Mouse (Mus musculus): ENCODE results near the gene Car9. TPM values are rescaled to one million over a fixed set of nuclear protein-coding genes. Genes with fewer than 3 reads are reported as not detected.
"Not testable (repeated sequence)": the region's sequence is repeated elsewhere in the genome, so short reads cannot be mapped to it uniquely, and the experiment has no call there.

Car9 gene
- polyA plus RNA-seq, 1 experiment from 2014 or later, result 0.16 TPM

- WGBS, result 87% methylated on average over 9 of the region's 9 CpGs
- Histone ChIP-seq H3K4me3 (replicated peaks; ENCODE audit: low read length) (no peak overlapping the region), H3K4me1 (replicated peaks; ENCODE audit: control insufficient read depth, insufficient read depth, low read length) (no peaks in the 10 kb centered on the region), H3K4me2 (ENCODE audit: low read length) (no peak overlapping the region), H3K9ac (replicated peaks; ENCODE audit: low read depth, low read length) (no peak overlapping the region), H3K36me3 (ENCODE audit: control insufficient read depth, insufficient read depth) (peaks cover 40% of the 10 kb centered on the region), H3K27me3 (replicated peaks; ENCODE audit: control insufficient read depth, insufficient read depth, low read length) (no peaks in the 10 kb centered on the region), H3K9me3 (ENCODE audit: control insufficient read depth, low read length) (no peaks in the 10 kb centered on the region), H3K27ac (ENCODE audit: low read length) (no peak overlapping the region)
- no peak for ATAC-seq
Measured at GRCm38 (mm10) chr4:43533270-43533669, 26.5 kb downstream of the Car9 start.

GRCm38 (mm10) chr4:43535628-43536027 lies 28.9 kb downstream of the Car9 start:
- no peaks in the 10 kb centered on the region for H3K27me3 ChIP-seq (replicated peaks; ENCODE audit: control insufficient read depth, insufficient read depth, low read length)
- no peak overlapping the region for H3K4me3 ChIP-seq (replicated peaks; ENCODE audit: low read length)
- no peaks in the 10 kb centered on the region for H3K4me1 ChIP-seq (replicated peaks; ENCODE audit: control insufficient read depth, insufficient read depth, low read length)
- no peak for ATAC-seq
- WGBS, result 96% methylated on average over 8 of the region's 8 CpGs
- H3K36me3 ChIP-seq (ENCODE audit: control insufficient read depth, insufficient read depth), result peaks cover 54% of the 10 kb centered on the region
- no peak overlapping the region for H3K27ac ChIP-seq (ENCODE audit: low read length)
- no peak overlapping the region for H3K4me2 ChIP-seq (ENCODE audit: low read length)
- H3K9ac ChIP-seq (replicated peaks; ENCODE audit: low read depth, low read length), result no peak overlapping the region
- H3K9me3 ChIP-seq (ENCODE audit: control insufficient read depth, low read length), result no peaks in the 10 kb centered on the region

- peaks cover 54% of the 10 kb centered on the region for H3K36me3 ChIP-seq (ENCODE audit: control insufficient read depth, insufficient read depth)
- no peak for ATAC-seq
- no peak overlapping the region for H3K4me2 ChIP-seq (ENCODE audit: low read length)
- no peak overlapping the region for H3K27ac ChIP-seq (ENCODE audit: low read length)
- H3K27me3 ChIP-seq (replicated peaks; ENCODE audit: control insufficient read depth, insufficient read depth, low read length), result no peaks in the 10 kb centered on the region
- WGBS, result 93% methylated on average over 9 of the region's 9 CpGs
- no peaks in the 10 kb centered on the region for H3K9me3 ChIP-seq (ENCODE audit: control insufficient read depth, low read length)
- no peak overlapping the region for H3K9ac ChIP-seq (replicated peaks; ENCODE audit: low read depth, low read length)
- H3K4me3 ChIP-seq (replicated peaks; ENCODE audit: low read length), result no peak overlapping the region
- H3K4me1 ChIP-seq (replicated peaks; ENCODE audit: control insufficient read depth, insufficient read depth, low read length), result no peaks in the 10 kb centered on the region
Measured at GRCm38 (mm10) chr4:43536031-43536430, 29.3 kb downstream of the Car9 start.

GRCm38 (mm10) chr4:43542044-43542443 lies 35.3 kb downstream of the Car9 start:
- Histone ChIP-seq H3K27me3 (replicated peaks; ENCODE audit: control insufficient read depth, insufficient read depth, low read length) (no peaks in the 10 kb centered on the region), H3K4me3 (replicated peaks; ENCODE audit: low read length) (no peak overlapping the region), H3K4me2 (ENCODE audit: low read length) (no peak overlapping the region), H3K9ac (replicated peaks; ENCODE audit: low read depth, low read length) (no peak overlapping the region), H3K4me1 (replicated peaks; ENCODE audit: control insufficient read depth, insufficient read depth, low read length) (no peaks in the 10 kb centered on the region), H3K27ac (ENCODE audit: low read length) (no peak overlapping the region), H3K36me3 (ENCODE audit: control insufficient read depth, insufficient read depth) (peaks cover 57% of the 10 kb centered on the region), H3K9me3 (ENCODE audit: control insufficient read depth, low read length) (no peaks in the 10 kb centered on the region)
- ATAC-seq, result no peak
- WGBS, result 89% methylated on average over 3 of the region's 3 CpGs

GRCm38 (mm10) chr4:43546375-43547047 lies 39.7 kb downstream of the Car9 start:
- 92% methylated on average over 12 of the region's 12 CpGs for WGBS
- no peak overlapping the region for H3K27ac ChIP-seq (ENCODE audit: low read length)
- H3K9me3 ChIP-seq (ENCODE audit: control insufficient read depth, low read length), result no peaks in the 10 kb centered on the region
- no peaks in the 10 kb centered on the region for H3K27me3 ChIP-seq (replicated peaks; ENCODE audit: control insufficient read depth, insufficient read depth, low read length)
- ATAC-seq, result no peak
- H3K9ac ChIP-seq (replicated peaks; ENCODE audit: low read depth, low read length), result no peak overlapping the region
- no peak overlapping the region for H3K4me2 ChIP-seq (ENCODE audit: low read length)
- no peak overlapping the region for H3K4me3 ChIP-seq (replicated peaks; ENCODE audit: low read length)
- H3K36me3 ChIP-seq (ENCODE audit: control insufficient read depth, insufficient read depth), result peaks cover 59% of the 10 kb centered on the region
- no peaks in the 10 kb centered on the region for H3K4me1 ChIP-seq (replicated peaks; ENCODE audit: control insufficient read depth, insufficient read depth, low read length)

- H3K4me2 ChIP-seq (ENCODE audit: low read length), result no peak overlapping the region
- no peak overlapping the region for H3K4me3 ChIP-seq (replicated peaks; ENCODE audit: low read length)
- no peak overlapping the region for H3K9ac ChIP-seq (replicated peaks; ENCODE audit: low read depth, low read length)
- H3K4me1 ChIP-seq (replicated peaks; ENCODE audit: control insufficient read depth, insufficient read depth, low read length), result no peaks in the 10 kb centered on the region
- no peaks in the 10 kb centered on the region for H3K9me3 ChIP-seq (ENCODE audit: control insufficient read depth, low read length)
- no peak overlapping the region for H3K27ac ChIP-seq (ENCODE audit: low read length)
- no peaks in the 10 kb centered on the region for H3K27me3 ChIP-seq (replicated peaks; ENCODE audit: control insufficient read depth, insufficient read depth, low read length)
- no peak for ATAC-seq
- H3K36me3 ChIP-seq (ENCODE audit: control insufficient read depth, insufficient read depth), result peaks cover 63% of the 10 kb centered on the region
- WGBS, result 95% methylated on average over 8 of the region's 8 CpGs
Measured at GRCm38 (mm10) chr4:43547160-43547559, 40.4 kb downstream of the Car9 start.

GRCm38 (mm10) chr4:43549055-43549454 lies 42.3 kb downstream of the Car9 start:
- Histone ChIP-seq H3K4me2 (ENCODE audit: low read length) (no peak overlapping the region), H3K9me3 (ENCODE audit: control insufficient read depth, low read length) (no peaks in the 10 kb centered on the region), H3K36me3 (ENCODE audit: control insufficient read depth, insufficient read depth) (peaks cover 64% of the 10 kb centered on the region), H3K4me3 (replicated peaks; ENCODE audit: low read length) (no peak overlapping the region), H3K27me3 (replicated peaks; ENCODE audit: control insufficient read depth, insufficient read depth, low read length) (no peaks in the 10 kb centered on the region), H3K4me1 (replicated peaks; ENCODE audit: control insufficient read depth, insufficient read depth, low read length) (no peaks in the 10 kb centered on the region), H3K9ac (replicated peaks; ENCODE audit: low read depth, low read length) (no peak overlapping the region), H3K27ac (ENCODE audit: low read length) (no peak overlapping the region)
- no peak for ATAC-seq
- 96% methylated on average over 12 of the region's 12 CpGs for WGBS

GRCm38 (mm10) chr4:43551854-43552253 lies 45.1 kb downstream of the Car9 start:
- H3K4me3 ChIP-seq (replicated peaks; ENCODE audit: low read length); H3K4me2 ChIP-seq (ENCODE audit: low read length); H3K9ac ChIP-seq (replicated peaks; ENCODE audit: low read depth, low read length); H3K4me1 ChIP-seq (replicated peaks; ENCODE audit: control insufficient read depth, insufficient read depth, low read length); ATAC-seq; H3K27ac ChIP-seq (ENCODE audit: low read length); H3K27me3 ChIP-seq (replicated peaks; ENCODE audit: control insufficient read depth, insufficient read depth, low read length); H3K9me3 ChIP-seq (ENCODE audit: control insufficient read depth, low read length): not testable (repeated sequence)
- WGBS, result 89% methylated on average over 6 of the region's 6 CpGs
- H3K36me3 ChIP-seq (ENCODE audit: control insufficient read depth, insufficient read depth), result peaks cover 54% of the 10 kb centered on the region

GRCm38 (mm10) chr4:43552437-43552836 lies 45.7 kb downstream of the Car9 start:
- Histone ChIP-seq H3K27ac (ENCODE audit: low read length) (no peak overlapping the region), H3K4me3 (replicated peaks; ENCODE audit: low read length) (no peak overlapping the region), H3K36me3 (ENCODE audit: control insufficient read depth, insufficient read depth) (peaks cover 48% of the 10 kb centered on the region), H3K9ac (replicated peaks; ENCODE audit: low read depth, low read length) (no peak overlapping the region), H3K4me2 (ENCODE audit: low read length) (no peak overlapping the region), H3K4me1 (replicated peaks; ENCODE audit: control insufficient read depth, insufficient read depth, low read length) (no peaks in the 10 kb centered on the region), H3K27me3 (replicated peaks; ENCODE audit: control insufficient read depth, insufficient read depth, low read length) (no peaks in the 10 kb centered on the region), H3K9me3 (ENCODE audit: control insufficient read depth, low read length) (no peaks in the 10 kb centered on the region)
- no peak for ATAC-seq
- 98% methylated on average over 5 of the region's 5 CpGs for WGBS

- no peak for ATAC-seq
- H3K9me3 ChIP-seq (ENCODE audit: control insufficient read depth, low read length), result no peaks in the 10 kb centered on the region
- H3K4me2 ChIP-seq (ENCODE audit: low read length), result no peak overlapping the region
- H3K36me3 ChIP-seq (ENCODE audit: control insufficient read depth, insufficient read depth), result peaks cover 41% of the 10 kb centered on the region
- no peaks in the 10 kb centered on the region for H3K27me3 ChIP-seq (replicated peaks; ENCODE audit: control insufficient read depth, insufficient read depth, low read length)
- H3K4me3 ChIP-seq (replicated peaks; ENCODE audit: low read length), result no peak overlapping the region
- no peak overlapping the region for H3K27ac ChIP-seq (ENCODE audit: low read length)
- H3K4me1 ChIP-seq (replicated peaks; ENCODE audit: control insufficient read depth, insufficient read depth, low read length), result peaks cover 4% of the 10 kb centered on the region; the same call in 1 of the 2 replicates
- H3K9ac ChIP-seq (replicated peaks; ENCODE audit: low read depth, low read length), result no peak overlapping the region
Measured at GRCm38 (mm10) chr4:43553891-43554290, 47.1 kb downstream of the Car9 start.

Measured in forebrain, embryonic 16.5 days (tissue).